Mouse (Mus musculus) bone marrow macrophage, adult 2 months (primary cell): ENCODE measurements at regions not wholly inside any gene's neighbourhood (a gene's known extent, or its start where the extent isn't known, plus 50 kb on each side); places are given as distances from the start of the nearest gene placed in this dataset.

Experiments used
- CTCF ChIP-seq: IDR thresholded peaks from 2 replicates; pipeline ENCODE4 v1.5.1; 2012; ENCODE audit warnings: low read depth, mild to moderate bottlenecking, low read length, moderate library complexity
- POLR2A ChIP-seq: IDR thresholded peaks from 2 replicates; pipeline ENCODE4 v1.6.1; 2012; ENCODE audit warnings: mild to moderate bottlenecking, low read depth, low read length, borderline replicate concordance

DNA sequence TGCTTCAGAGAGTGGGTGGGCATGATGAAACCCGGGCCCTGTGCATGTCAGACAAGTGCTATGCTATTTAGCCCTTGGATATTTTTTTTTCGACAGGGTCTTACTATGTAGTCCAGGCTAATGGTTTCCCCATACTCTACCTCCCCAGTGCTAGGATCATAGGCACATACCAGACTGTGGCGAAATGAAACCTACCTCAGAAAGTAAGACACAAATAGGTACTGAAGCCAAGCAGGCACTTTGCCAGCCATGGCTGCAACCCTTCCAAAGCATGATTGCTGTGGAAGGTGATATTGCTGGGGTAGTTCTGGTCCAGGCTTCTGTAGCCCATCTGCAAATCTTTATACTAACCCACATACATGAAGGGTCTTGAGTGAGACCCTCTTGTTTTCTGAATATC, 259.1 kb upstream of the Zmiz1 start:
- TF ChIP-seq CTCF, result no peak
- no peak for TF ChIP-seq POLR2A
